Mouse (Mus musculus): ENCODE results near the gene Golga1. TPM values are rescaled to one million over a fixed set of nuclear protein-coding genes. Genes with fewer than 3 reads are reported as not detected.

Gene Golga1
- polyA plus RNA-seq, 1 experiment from 2014 or later = 42.6 TPM

- DNase-seq = no peak
- ATAC-seq (ENCODE audit: low FRiP score, low TSS enrichment) = no peak
- H3K4me1 ChIP-seq (ENCODE audit: control insufficient read depth, insufficient read depth, low read length) = no peaks in the 10 kb centered on the region
- no peak overlapping the region for H3K4me2 ChIP-seq (ENCODE audit: low read length)
- H3K36me3 ChIP-seq (ENCODE audit: control insufficient read depth, insufficient read depth, low read length) = no peaks in the 10 kb centered on the region
- H3K27ac ChIP-seq (replicated peaks; ENCODE audit: low read depth, low read length) = no peak overlapping the region
- 84% methylated on average over 21 of the region's 21 CpGs for WGBS
- no peaks in the 10 kb centered on the region for H3K9me3 ChIP-seq (ENCODE audit: control insufficient read depth, low read length)
- H3K9ac ChIP-seq (replicated peaks; ENCODE audit: low read length) = no peak overlapping the region
- H3K27me3 ChIP-seq (ENCODE audit: control insufficient read depth, insufficient read depth, low read length) = no peaks in the 10 kb centered on the region
- H3K4me3 ChIP-seq (replicated peaks; ENCODE audit: low read depth, low read length) = no peak overlapping the region
Observed at GRCm38 (mm10) chr2:38975941-38976805, 89.2 kb downstream of the Golga1 start.

- no peaks in the 10 kb centered on the region for H3K36me3 ChIP-seq (ENCODE audit: control insufficient read depth, insufficient read depth, low read length)
- H3K9ac ChIP-seq (replicated peaks; ENCODE audit: low read length) = no peak overlapping the region
- ATAC-seq (ENCODE audit: low FRiP score, low TSS enrichment) (no peak), DNase-seq (no peak)
- no peaks in the 10 kb centered on the region for H3K9me3 ChIP-seq (ENCODE audit: control insufficient read depth, low read length)
- no peak overlapping the region for H3K27ac ChIP-seq (replicated peaks; ENCODE audit: low read depth, low read length)
- H3K4me2 ChIP-seq (ENCODE audit: low read length) = no peak overlapping the region
- no peaks in the 10 kb centered on the region for H3K27me3 ChIP-seq (ENCODE audit: control insufficient read depth, insufficient read depth, low read length)
- 86% methylated on average over 3 of the region's 3 CpGs for WGBS
- H3K4me3 ChIP-seq (replicated peaks; ENCODE audit: low read depth, low read length) = no peak overlapping the region
- H3K4me1 ChIP-seq (ENCODE audit: control insufficient read depth, insufficient read depth, low read length) = no peaks in the 10 kb centered on the region
Observed at GRCm38 (mm10) chr2:38975181-38975580, 90.2 kb downstream of the Golga1 start.

- ATAC-seq (ENCODE audit: low FRiP score, low TSS enrichment) (no peak), DNase-seq (no peak)
- H3K27ac ChIP-seq (replicated peaks; ENCODE audit: low read depth, low read length) = no peak overlapping the region
- H3K27me3 ChIP-seq (ENCODE audit: control insufficient read depth, insufficient read depth, low read length) = no peaks in the 10 kb centered on the region
- no peak overlapping the region for H3K9ac ChIP-seq (replicated peaks; ENCODE audit: low read length)
- H3K4me2 ChIP-seq (ENCODE audit: low read length) = no peak overlapping the region
- no peaks in the 10 kb centered on the region for H3K4me1 ChIP-seq (ENCODE audit: control insufficient read depth, insufficient read depth, low read length)
- no peaks in the 10 kb centered on the region for H3K36me3 ChIP-seq (ENCODE audit: control insufficient read depth, insufficient read depth, low read length)
- H3K9me3 ChIP-seq (ENCODE audit: control insufficient read depth, low read length) = no peaks in the 10 kb centered on the region
- no peak overlapping the region for H3K4me3 ChIP-seq (replicated peaks; ENCODE audit: low read depth, low read length)
- WGBS = 29% methylated on average over 2 of the region's 2 CpGs
Observed at GRCm38 (mm10) chr2:38974171-38974570, 91.2 kb downstream of the Golga1 start.

GRCm38 (mm10) chr2:38973701-38974100, 91.6 kb downstream of the Golga1 start:
- Histone ChIP-seq H3K9me3 (ENCODE audit: control insufficient read depth, low read length) (no peaks in the 10 kb centered on the region), H3K4me2 (ENCODE audit: low read length) (no peak overlapping the region), H3K4me1 (ENCODE audit: control insufficient read depth, insufficient read depth, low read length) (no peaks in the 10 kb centered on the region), H3K27me3 (ENCODE audit: control insufficient read depth, insufficient read depth, low read length) (no peaks in the 10 kb centered on the region), H3K9ac (replicated peaks; ENCODE audit: low read length) (no peak overlapping the region), H3K27ac (replicated peaks; ENCODE audit: low read depth, low read length) (no peak overlapping the region), H3K4me3 (replicated peaks; ENCODE audit: low read depth, low read length) (no peak overlapping the region), H3K36me3 (ENCODE audit: control insufficient read depth, insufficient read depth, low read length) (no peaks in the 10 kb centered on the region)
- WGBS = 83% methylated on average over 7 of the region's 7 CpGs
- DNase-seq (no peak), ATAC-seq (ENCODE audit: low FRiP score, low TSS enrichment) (no peak)

GRCm38 (mm10) chr2:38973223-38973622, 92.1 kb downstream of the Golga1 start:
- no peak for ATAC-seq (ENCODE audit: low FRiP score, low TSS enrichment)
- Histone ChIP-seq H3K9ac (replicated peaks; ENCODE audit: low read length) (no peak overlapping the region), H3K4me2 (ENCODE audit: low read length) (no peak overlapping the region), H3K27ac (replicated peaks; ENCODE audit: low read depth, low read length) (no peak overlapping the region), H3K9me3 (ENCODE audit: control insufficient read depth, low read length) (no peaks in the 10 kb centered on the region), H3K36me3 (ENCODE audit: control insufficient read depth, insufficient read depth, low read length) (no peaks in the 10 kb centered on the region), H3K4me1 (ENCODE audit: control insufficient read depth, insufficient read depth, low read length) (no peaks in the 10 kb centered on the region), H3K4me3 (replicated peaks; ENCODE audit: low read depth, low read length) (no peak overlapping the region), H3K27me3 (ENCODE audit: control insufficient read depth, insufficient read depth, low read length) (no peaks in the 10 kb centered on the region)
- no peak for DNase-seq
- WGBS = 24% methylated on average over 2 of the region's 2 CpGs

- ATAC-seq (ENCODE audit: low FRiP score, low TSS enrichment) = no peak
- 83% methylated on average over 5 of the region's 5 CpGs for WGBS
Observed at GRCm38 (mm10) chr2:38970057-38970456, 95.3 kb downstream of the Golga1 start.

GRCm38 (mm10) chr2:38969650-38970049, 95.7 kb downstream of the Golga1 start:
- DNase-seq (no peak), ATAC-seq (ENCODE audit: low FRiP score, low TSS enrichment) (no peak)
- WGBS = 88% methylated on average over 2 of the region's 2 CpGs
- no peaks in the 10 kb centered on the region for H3K9me3 ChIP-seq (ENCODE audit: control insufficient read depth, low read length)
- no peak overlapping the region for H3K27ac ChIP-seq (replicated peaks; ENCODE audit: low read depth, low read length)
- H3K36me3 ChIP-seq (ENCODE audit: control insufficient read depth, insufficient read depth, low read length) = no peaks in the 10 kb centered on the region
- H3K4me3 ChIP-seq (replicated peaks; ENCODE audit: low read depth, low read length) = no peak overlapping the region
- no peak overlapping the region for H3K4me2 ChIP-seq (ENCODE audit: low read length)
- H3K4me1 ChIP-seq (ENCODE audit: control insufficient read depth, insufficient read depth, low read length) = no peaks in the 10 kb centered on the region
- H3K9ac ChIP-seq (replicated peaks; ENCODE audit: low read length) = no peak overlapping the region
- H3K27me3 ChIP-seq (ENCODE audit: control insufficient read depth, insufficient read depth, low read length) = no peaks in the 10 kb centered on the region

More at GRCm38 (mm10) chr2:38970057-38970456, 95.3 kb downstream of the Golga1 start:
- H3K4me1 ChIP-seq (ENCODE audit: control insufficient read depth, insufficient read depth, low read length) = no peaks in the 10 kb centered on the region
- no peaks in the 10 kb centered on the region for H3K36me3 ChIP-seq (ENCODE audit: control insufficient read depth, insufficient read depth, low read length)
- no peak overlapping the region for H3K4me3 ChIP-seq (replicated peaks; ENCODE audit: low read depth, low read length)
- no peak overlapping the region for H3K4me2 ChIP-seq (ENCODE audit: low read length)
- H3K9ac ChIP-seq (replicated peaks; ENCODE audit: low read length) = no peak overlapping the region
- H3K27me3 ChIP-seq (ENCODE audit: control insufficient read depth, insufficient read depth, low read length) = no peaks in the 10 kb centered on the region
- no peak overlapping the region for H3K27ac ChIP-seq (replicated peaks; ENCODE audit: low read depth, low read length)
- H3K9me3 ChIP-seq (ENCODE audit: control insufficient read depth, low read length) = no peaks in the 10 kb centered on the region
- no peak for DNase-seq

Data from midbrain, embryonic 14.5 days (tissue).